Mouse (Mus musculus): ENCODE data around the gene Olfr653.
A peak's percentile ranks its signal among the peaks of the same experiment; 100 is the strongest.

Gene Olfr653

GRCm38 (mm10) chr7:104577014-104577413, at the start of gene Olfr653:
Gene Olfr653, plus strand, starts transcription at chr7:104577314.
- no peak for DNase-seq (ENCODE audit: low spot score)

GRCm38 (mm10) chr7:104549833-104550232, 27.3 kb upstream of the Olfr653 start, which contains the start of gene Olfr651:
Gene Olfr651, plus strand, starts transcription at chr7:104550133.
- no peak for DNase-seq (ENCODE audit: low spot score)

GRCm38 (mm10) chr7:104552700-104553099, 24.4 kb upstream of the Olfr653 start:
- no peak for DNase-seq (ENCODE audit: low spot score)

GRCm38 (mm10) chr7:104560601-104561000, 16.5 kb upstream of the Olfr653 start, which contains the start of gene Olfr652:
Gene Olfr652, plus strand, starts transcription at chr7:104560901.
- DNase-seq (ENCODE audit: low spot score) = no peak

- DNase-seq (ENCODE audit: low spot score) = no peak
Observed at GRCm38 (mm10) chr7:104580846-104581245, 3.7 kb downstream of the Olfr653 start.

GRCm38 (mm10) chr7:104581429-104581828, 4.3 kb downstream of the Olfr653 start:
- DNase-seq (ENCODE audit: low spot score) = no peak

GRCm38 (mm10) chr7:104586725-104587124, 9.6 kb downstream of the Olfr653 start, which contains the start of gene Olfr654:
Gene Olfr654, plus strand, starts transcription at chr7:104587025.
- no peak for DNase-seq (ENCODE audit: low spot score)

GRCm38 (mm10) chr7:104588274-104588673, 11.2 kb downstream of the Olfr653 start:
- no peak for DNase-seq (ENCODE audit: low spot score)

- DNase-seq (ENCODE audit: low spot score) = no peak
Observed at GRCm38 (mm10) chr7:104601679-104602078, 24.6 kb downstream of the Olfr653 start, which contains the start of gene Olfr655. Gene Olfr655, minus strand, starts transcription at chr7:104601779.

- DNase-seq (ENCODE audit: low spot score) = peak; percentile 12
Observed at GRCm38 (mm10) chr7:104603173-104603572, 26.1 kb downstream of the Olfr653 start.

- no peak for DNase-seq (ENCODE audit: low spot score)
Observed at GRCm38 (mm10) chr7:104604727-104605126, 27.6 kb downstream of the Olfr653 start.

- DNase-seq (ENCODE audit: low spot score) = no peak
Observed at GRCm38 (mm10) chr7:104613655-104614054, 36.5 kb downstream of the Olfr653 start, which contains the start of gene Olfr656. Gene Olfr656, plus strand, starts transcription at chr7:104613955.

GRCm38 (mm10) chr7:104624494-104624893, 47.4 kb downstream of the Olfr653 start, which contains the start of gene Olfr657:
Gene Olfr657, plus strand, starts transcription at chr7:104624794.
- no peak for DNase-seq (ENCODE audit: low spot score)
